Mouse (Mus musculus) lung, postnatal 25 days (tissue): ENCODE data around the gene Ina.
"Not testable (repeated sequence)": the region's sequence is repeated elsewhere in the genome, so short reads cannot be mapped to it uniquely, and the experiment has no call there.

Experiments
- DNase-seq: peaks from one replicate; pipeline ENCODE4 v3.0.0; 2022; ENCODE audit warnings: low spot score

Gene Ina

DNA sequence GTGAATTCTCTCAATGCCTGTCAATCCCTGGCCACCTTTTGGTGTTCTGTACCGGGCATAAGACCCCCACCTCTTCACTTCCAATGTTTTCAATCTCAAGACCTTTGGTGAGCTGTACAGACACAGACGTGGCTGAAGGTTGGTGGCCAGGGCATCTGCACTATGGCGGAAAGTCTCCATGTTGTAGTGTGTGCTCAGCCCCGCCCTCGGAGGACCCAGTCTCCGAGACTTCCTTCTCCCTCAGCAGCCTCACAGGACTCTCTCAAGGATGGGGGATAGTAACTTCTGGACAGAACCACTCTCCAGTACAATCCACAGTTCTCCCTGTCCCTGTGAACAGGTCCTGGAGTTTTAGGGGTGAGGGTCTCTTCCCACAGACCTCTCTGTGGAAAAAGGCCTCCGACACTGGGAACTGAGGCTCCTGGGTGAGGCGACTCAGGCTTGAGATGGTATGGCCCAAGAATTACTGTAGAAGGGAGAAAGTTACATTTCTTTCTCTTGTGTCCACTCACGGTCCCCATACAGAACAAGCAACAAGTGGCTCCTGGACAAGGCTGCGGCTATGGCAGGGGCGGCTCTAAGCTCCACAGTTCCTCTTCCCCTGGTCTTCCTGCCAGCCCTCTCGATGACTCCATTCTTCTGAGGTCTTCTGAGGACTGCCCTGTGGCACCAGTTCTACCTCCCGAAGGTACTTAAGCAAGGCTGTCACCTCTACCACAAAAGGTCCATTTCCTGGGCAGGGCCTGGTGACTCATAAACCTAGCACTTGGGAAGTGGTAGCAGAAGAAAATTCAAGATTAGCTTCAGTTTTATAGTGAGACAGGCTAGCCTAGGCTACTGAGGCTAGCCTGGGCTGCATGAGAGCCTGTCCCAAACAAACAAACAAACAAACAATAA lies 29.5 kb upstream of the Ina start:
- DNase-seq: peak; percentile 72

- DNase-seq: peak; percentile 71
Observed at GRCm38 (mm10) chr19:46987646-46988045, 26.9 kb upstream of the Ina start.

- DNase-seq: peak; percentile 63
Observed at GRCm38 (mm10) chr19:46988231-46989087, 26.0 kb upstream of the Ina start.

GRCm38 (mm10) chr19:46989479-46990152 lies 24.9 kb upstream of the Ina start:
- no peak for DNase-seq

DNA sequence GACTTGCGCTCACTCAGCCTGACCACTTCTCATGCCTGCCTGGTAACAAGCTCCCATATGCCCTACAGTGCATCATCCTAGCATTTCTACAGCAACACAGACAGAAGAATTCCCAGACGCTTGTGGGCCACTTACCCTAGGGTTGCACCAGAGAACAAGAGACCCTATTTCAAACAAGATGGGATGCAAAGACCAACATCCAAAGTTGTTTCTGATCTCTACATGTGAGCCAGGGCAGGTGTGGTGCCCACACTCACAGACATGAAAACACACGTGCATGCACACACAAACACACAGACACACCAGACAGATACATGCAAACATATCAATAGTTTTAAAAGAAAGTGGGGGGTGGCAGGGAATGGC lies 24.4 kb upstream of the Ina start:
- no peak for DNase-seq

DNA sequence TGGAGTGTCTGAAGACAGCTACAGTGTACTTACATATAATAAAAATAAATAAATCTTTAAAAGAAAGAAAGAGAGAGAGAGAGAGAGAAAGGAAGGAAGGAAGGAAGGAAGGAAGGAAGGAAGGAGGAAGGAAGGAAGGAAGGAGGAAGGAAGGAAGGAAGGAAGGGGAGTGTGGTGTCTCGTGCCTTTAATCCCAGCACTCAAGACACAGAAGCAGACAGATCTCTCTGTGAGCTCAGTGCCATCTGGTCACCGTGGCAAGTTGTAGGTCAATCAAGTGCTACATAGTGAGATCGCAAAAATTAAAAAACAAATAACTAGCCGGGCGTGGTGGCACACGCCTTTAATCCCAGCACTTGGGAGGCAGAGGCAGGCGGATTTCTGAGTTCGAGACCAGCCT lies 23.9 kb upstream of the Ina start:
- not testable (repeated sequence) for DNase-seq

DNA sequence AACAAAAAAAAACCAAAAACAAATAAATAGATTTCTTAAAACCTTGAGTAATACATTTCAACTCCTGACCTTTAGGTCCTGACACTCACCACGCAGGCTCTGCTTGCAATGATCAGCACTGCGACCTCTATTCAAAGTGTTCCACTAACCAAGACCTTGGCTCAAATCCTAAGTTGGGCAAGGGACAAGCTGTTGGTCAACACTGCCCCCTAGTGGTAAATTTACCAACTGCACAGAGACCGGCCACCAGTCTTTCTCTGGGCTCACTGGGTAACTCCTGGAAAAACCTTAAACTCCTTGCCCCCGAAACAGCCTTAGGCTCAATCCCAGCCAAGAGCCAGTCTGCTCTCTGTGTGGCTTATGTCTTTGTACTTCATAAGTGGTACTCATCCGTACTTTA lies 23.4 kb upstream of the Ina start:
- peak; percentile 87 for DNase-seq

- not testable (repeated sequence) for DNase-seq
Observed at GRCm38 (mm10) chr19:46992329-46992728, 22.2 kb upstream of the Ina start.

DNA sequence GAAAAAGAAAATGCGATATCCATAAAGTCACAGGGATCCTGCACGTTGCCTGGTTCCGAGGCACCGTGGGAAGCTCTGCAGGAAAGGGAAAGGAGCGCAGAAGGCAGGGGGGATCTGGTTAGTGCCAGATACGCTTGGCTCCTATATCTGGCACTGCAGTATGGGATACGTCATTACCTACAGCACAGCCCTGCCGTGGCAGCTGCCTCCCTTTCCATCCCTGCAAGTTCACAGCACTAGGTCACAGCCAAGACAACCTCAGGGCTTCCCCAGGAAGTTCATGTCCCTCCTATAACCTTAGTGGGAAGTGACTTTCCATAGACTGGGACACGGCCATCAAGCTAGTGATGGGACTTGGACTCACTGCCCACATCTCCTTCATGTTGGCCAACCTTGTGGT lies 18.4 kb upstream of the Ina start:
- DNase-seq: no peak

- DNase-seq: no peak
Observed at GRCm38 (mm10) chr19:46998168-46998870, 16.2 kb upstream of the Ina start.

DNA sequence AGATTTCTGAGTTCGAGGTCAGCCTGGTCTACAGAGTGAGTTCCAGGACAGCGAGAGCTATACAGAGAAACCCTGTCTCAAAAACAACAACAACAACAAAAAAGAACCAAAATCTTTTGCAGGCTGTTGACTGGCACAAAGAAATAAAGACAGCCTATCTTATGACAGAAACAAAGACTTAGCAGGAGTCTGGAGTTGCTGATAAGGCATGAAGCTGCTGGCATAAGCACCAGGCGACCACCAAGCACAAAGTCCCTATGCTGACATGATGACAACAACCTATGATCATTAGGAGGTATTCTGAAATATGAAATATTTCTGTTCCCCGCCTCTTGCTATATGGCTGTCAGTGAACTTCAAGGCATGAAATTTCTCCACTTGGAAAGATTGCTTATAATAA lies 15.5 kb upstream of the Ina start:
- DNase-seq: no peak

DNA sequence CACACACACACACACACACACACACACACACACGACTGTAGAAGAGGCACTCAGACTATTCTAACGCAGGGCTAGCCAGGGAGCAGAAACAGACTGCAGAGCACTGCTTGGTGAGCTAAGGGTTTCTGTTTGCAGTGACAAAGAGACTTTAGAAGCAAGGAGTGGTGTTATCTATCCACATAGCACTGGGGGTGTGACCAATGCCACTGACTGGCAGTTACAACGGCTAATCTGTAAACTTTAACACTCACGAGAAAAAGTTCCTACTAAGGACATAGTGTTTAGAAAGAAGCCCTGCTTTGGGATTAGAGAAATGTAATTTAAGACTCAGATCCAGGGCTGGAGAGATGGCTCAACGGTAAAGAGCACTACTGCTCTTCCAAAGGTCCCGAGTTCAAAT lies 14.7 kb upstream of the Ina start:
- no peak for DNase-seq

DNA sequence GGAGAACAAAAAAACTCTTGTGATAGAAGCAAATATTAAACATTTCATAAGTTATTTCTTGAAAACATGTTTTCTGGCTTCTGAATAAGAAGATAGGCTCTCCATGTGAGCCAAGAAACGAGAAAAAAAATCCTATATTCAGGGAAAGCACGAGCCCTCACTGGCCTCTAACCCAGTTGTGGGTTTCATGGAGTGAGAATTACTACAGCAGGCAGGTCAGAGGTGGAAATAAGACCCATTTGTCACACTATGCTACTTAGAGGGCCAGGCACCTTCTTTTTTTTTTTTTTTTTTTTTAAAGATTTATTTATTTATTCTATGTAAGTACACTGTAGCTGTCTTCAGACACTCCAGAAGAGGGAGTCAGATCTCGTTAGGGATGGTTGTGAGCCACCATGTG lies 14.1 kb upstream of the Ina start:
- not testable (repeated sequence) for DNase-seq

GRCm38 (mm10) chr19:47003742-47004511 lies 10.6 kb upstream of the Ina start:
- no peak for DNase-seq

DNA sequence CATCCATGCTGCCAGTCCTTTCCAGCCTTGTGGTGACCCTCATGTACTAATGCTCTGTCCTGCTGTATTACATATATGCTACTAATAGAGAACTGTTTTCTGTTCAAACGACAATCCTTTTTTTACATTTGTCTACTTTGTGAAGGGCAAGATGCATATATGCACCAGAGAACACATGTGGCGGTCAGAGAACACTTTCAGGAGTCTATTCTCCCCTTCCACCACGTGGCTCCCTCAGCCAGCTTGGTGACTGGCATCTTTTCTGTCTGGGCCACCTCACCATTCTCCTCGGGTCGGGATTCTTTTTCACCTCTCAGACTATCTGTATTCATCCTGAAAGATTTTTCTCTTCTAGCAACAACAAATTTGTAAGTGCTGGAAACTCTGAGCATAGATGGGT lies 8.6 kb upstream of the Ina start:
- DNase-seq: no peak

GRCm38 (mm10) chr19:47006321-47006720 lies 8.2 kb upstream of the Ina start:
- peak; percentile 12 for DNase-seq

DNA sequence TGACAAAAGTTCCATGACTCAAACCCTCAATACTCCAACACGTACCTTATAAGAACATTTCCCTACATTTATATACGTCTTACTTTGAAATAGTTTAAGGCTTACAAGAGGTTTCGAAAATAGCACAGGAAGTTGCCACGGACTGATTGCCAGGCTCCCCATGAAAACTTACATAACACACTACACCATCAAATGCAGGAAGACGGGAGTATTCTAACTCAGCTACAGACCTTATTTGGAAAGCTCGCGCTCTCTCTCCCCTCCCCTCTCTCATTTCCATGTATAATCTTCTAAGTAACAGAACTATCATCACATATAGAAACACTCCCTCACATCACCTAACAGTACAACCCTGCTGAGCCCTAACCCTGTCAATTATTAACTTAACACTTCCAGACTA lies 5.1 kb upstream of the Ina start:
- DNase-seq: no peak

GRCm38 (mm10) chr19:47009943-47010342 lies 4.6 kb upstream of the Ina start:
- DNase-seq: no peak

DNA sequence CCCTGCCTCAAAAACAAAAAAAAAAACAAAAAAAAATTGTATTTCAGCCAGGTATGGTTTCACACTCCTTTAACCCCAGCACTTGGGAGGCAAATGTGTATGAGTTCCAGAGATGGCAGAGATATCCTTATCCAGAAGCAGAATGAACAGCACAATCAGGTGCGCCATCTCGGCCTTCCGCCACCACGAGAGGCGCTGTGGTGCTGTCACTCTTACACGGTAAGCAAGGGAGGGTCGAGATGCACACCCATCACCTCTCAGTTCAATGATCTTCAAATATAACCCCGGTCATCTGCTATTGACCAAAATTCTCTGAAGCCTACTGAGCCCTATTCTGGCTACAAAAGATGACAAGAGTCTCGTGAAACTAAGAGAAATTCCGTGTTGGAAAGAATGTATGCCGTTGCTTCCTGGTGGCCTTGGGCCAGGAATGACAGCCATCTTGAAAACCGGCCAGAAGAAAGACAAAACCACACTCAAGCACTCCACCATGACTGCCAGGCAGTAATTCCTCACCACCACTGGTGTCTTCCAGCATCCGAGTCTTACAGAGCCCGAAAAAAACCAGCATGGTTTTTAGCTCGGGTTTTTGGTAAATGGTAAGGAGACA lies 1.9 kb upstream of the Ina start:
- DNase-seq: no peak

DNA sequence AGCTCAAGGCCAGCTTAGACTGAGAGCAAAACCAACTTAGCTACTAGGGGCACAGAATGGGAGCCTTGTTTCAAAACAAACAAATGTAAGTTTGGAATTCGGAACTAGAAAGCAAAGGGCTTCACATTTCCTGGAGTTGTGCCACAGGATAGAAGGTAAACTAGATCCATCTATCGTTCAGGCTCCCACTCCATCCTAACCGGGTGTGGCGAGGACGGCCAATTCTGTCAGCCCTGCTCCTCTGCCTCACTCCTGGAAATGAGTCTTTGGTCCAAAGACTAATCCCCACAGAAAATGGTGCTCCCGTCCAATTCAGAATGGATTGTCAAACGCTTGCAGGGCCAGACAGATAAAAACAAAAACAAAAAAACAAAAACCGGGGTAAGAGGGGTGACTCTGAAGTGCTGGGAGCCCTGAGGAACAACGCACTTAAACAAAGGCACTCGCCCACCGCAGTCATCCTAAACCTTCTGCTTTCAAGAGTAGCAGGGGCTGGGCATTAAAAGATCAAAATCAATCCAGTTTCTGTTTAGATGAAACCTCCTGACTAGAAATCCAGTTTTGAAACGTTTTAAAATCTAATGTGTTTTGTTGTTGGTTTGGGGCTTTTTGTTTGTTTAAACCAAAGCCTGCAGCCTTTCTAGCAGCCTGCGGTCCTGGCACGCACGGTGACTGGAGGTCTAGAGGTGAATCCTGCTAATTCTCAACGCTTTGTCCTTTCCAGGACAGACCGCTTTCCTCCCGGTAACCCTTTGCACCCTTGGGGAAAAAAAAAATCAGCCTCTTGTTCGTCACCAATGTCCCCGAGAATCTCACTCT lies 949 bp upstream of the Ina start:
- no peak for DNase-seq
